Mouse (Mus musculus) liver, embryonic 12.5 days (tissue): Measurements from ENCODE around the gene Olfr1044. TPM values are rescaled to one million over a fixed set of nuclear protein-coding genes. Genes with fewer than 3 reads are reported as not detected.

ENCODE experiments used
- polyA plus RNA-seq: library from polyadenylated mRNA; unstranded; fragments of >200 nt; fragmentation: Nextera tagmentation; extraction: Ambion mirVana; gene quantifications from 2 replicates; pipeline ENCODE4 v1.2.1, GENCODE M21; 2016

Olfr1044 gene
- polyA plus RNA-seq, 1 experiment from 2014 or later, result not detected

Other genes starting within 250 kb of the Olfr1044 start
- not detected in 2 replicates for gene Olfr1028, start 227.4 kb downstream of the Olfr1044 start, polyA plus RNA-seq
- gene Olfr1029, start 203.9 kb downstream of the Olfr1044 start, polyA plus RNA-seq, result not detected in 2 replicates
- gene Olfr1030, start 198.5 kb downstream of the Olfr1044 start, polyA plus RNA-seq, result not detected in 2 replicates
- gene Olfr1031, start 187.5 kb downstream of the Olfr1044 start, polyA plus RNA-seq, result not detected in 2 replicates
- not detected in 2 replicates for gene Olfr1032, start 172.3 kb downstream of the Olfr1044 start, polyA plus RNA-seq
- gene Olfr1033, start 157.2 kb downstream of the Olfr1044 start, polyA plus RNA-seq, result 0.07 and 0.51 TPM in 2 replicates
- not detected in 2 replicates for gene Olfr1034, start 132.0 kb downstream of the Olfr1044 start, polyA plus RNA-seq
- gene Olfr1036, start 103.8 kb downstream of the Olfr1044 start, polyA plus RNA-seq, result not detected in 2 replicates
- not detected in 2 replicates for gene Olfr1037, start 90.4 kb downstream of the Olfr1044 start, polyA plus RNA-seq
- gene Olfr1039, start 41.9 kb downstream of the Olfr1044 start, polyA plus RNA-seq, result not detected in 2 replicates
- not detected in 2 replicates for gene Olfr1040, start 31.1 kb downstream of the Olfr1044 start, polyA plus RNA-seq
- not detected in 2 replicates for gene Olfr1042, start 16.0 kb downstream of the Olfr1044 start, polyA plus RNA-seq
- gene Olfr1043, start 10.3 kb downstream of the Olfr1044 start, polyA plus RNA-seq, result not detected in 2 replicates
- not detected in 2 replicates for gene Olfr52, start 7.9 kb upstream of the Olfr1044 start, polyA plus RNA-seq
- not detected in 2 replicates for gene Olfr1045, start 25.2 kb upstream of the Olfr1044 start, polyA plus RNA-seq
- gene Olfr1046, start 41.5 kb upstream of the Olfr1044 start, polyA plus RNA-seq, result not detected in 2 replicates
- gene Olfr1047, start 53.6 kb upstream of the Olfr1044 start, polyA plus RNA-seq, result not detected in 2 replicates
- not detected in 2 replicates for gene Olfr1048, start 62.5 kb upstream of the Olfr1044 start, polyA plus RNA-seq
- gene Olfr1049, start 80.5 kb upstream of the Olfr1044 start, polyA plus RNA-seq, result not detected in 2 replicates
- not detected in 2 replicates for gene Olfr1051, start 101.3 kb upstream of the Olfr1044 start, polyA plus RNA-seq
- not detected in 2 replicates for gene Olfr1052, start 114.6 kb upstream of the Olfr1044 start, polyA plus RNA-seq
- gene Olfr1053, start 137.5 kb upstream of the Olfr1044 start, polyA plus RNA-seq, result not detected in 2 replicates
- gene Olfr1054, start 157.6 kb upstream of the Olfr1044 start, polyA plus RNA-seq, result not detected in 2 replicates
- gene Olfr1055, start 172.5 kb upstream of the Olfr1044 start, polyA plus RNA-seq, result not detected in 2 replicates
- gene Olfr1056, start 184.6 kb upstream of the Olfr1044 start, polyA plus RNA-seq, result not detected in 2 replicates
- not detected in 2 replicates for gene Olfr1057, start 200.6 kb upstream of the Olfr1044 start, polyA plus RNA-seq
- gene Olfr1058, start 210.7 kb upstream of the Olfr1044 start, polyA plus RNA-seq, result not detected in 2 replicates
- not detected in 2 replicates for gene Olfr1061, start 236.2 kb upstream of the Olfr1044 start, polyA plus RNA-seq
- not detected in 2 replicates for gene Olfr1062, start 248.9 kb upstream of the Olfr1044 start, polyA plus RNA-seq